Mouse (Mus musculus) heart, postnatal 25 days (tissue): ENCODE measurements around the gene Gna15. TPM values are rescaled to one million over a fixed set of nuclear protein-coding genes. Genes with fewer than 3 reads are reported as not detected.

ENCODE experiments used
- DNase-seq: peaks from one replicate; pipeline ENCODE4 v3.0.0; 2022; ENCODE audit warnings: low spot score
- intact Hi-C: fragments of 180-260 bp; cut with DNase I; formaldehyde crosslinking; loops from one replicate; pipeline ENCODE4 v1.15.1; 2025
- total RNA-seq, 2 experiments: library from RNA; stranded (reverse); gene quantifications; 2 replicates each; pipeline ENCODE4 v1.2.3; 2021

Gene Gna15
- total RNA-seq, result 1 to 10 TPM in 1 of 2 experiments, under 1 TPM in 1; 0.81 to 1.0 TPM

GRCm38 (mm10) chr10:81524051-81524605 lies at the start of gene Gna15:
Gene Gna15 (minus strand): TSS chr10:81524225.
- intact Hi-C loops, result no loop called here
- DNase-seq, result no peak

- intact Hi-C loops, result loop anchor here (2.0 kb wide), 1 partner anchor 32 kb away; no protein-coding TSS in a partner anchor
- peak; percentile 66 for DNase-seq
These were observed 49.0 kb upstream of the Gna15 start for GRCm38 (mm10) chr10:81572975-81573374.

GRCm38 (mm10) chr10:81572133-81572671 lies 48.2 kb upstream of the Gna15 start:
- intact Hi-C loops, result loop anchor here (2.0 kb wide), 1 partner anchor 33 kb away; no protein-coding TSS in a partner anchor
- no peak for DNase-seq

GRCm38 (mm10) chr10:81571501-81571876 lies 47.5 kb upstream of the Gna15 start:
- DNase-seq, result peak; percentile 99
- intact Hi-C loops, result no loop called here

- peak; percentile 86 for DNase-seq
- intact Hi-C loops, result no loop called here
These were observed 46.9 kb upstream of the Gna15 start for GRCm38 (mm10) chr10:81570831-81571500.

- DNase-seq, result no peak
- intact Hi-C loops, result no loop called here
These were observed 46.3 kb upstream of the Gna15 start for GRCm38 (mm10) chr10:81570238-81570800.

GRCm38 (mm10) chr10:81569507-81570237 lies 45.6 kb upstream of the Gna15 start:
- intact Hi-C loops, result no loop called here
- no peak for DNase-seq

GRCm38 (mm10) chr10:81568381-81569191 lies 44.6 kb upstream of the Gna15 start:
- intact Hi-C loops, result no loop called here
- DNase-seq, result no peak

GRCm38 (mm10) chr10:81565257-81566228 lies 41.5 kb upstream of the Gna15 start:
- intact Hi-C loops, result loop anchor here (2.0 kb wide), 1 partner anchor 39 kb away; no protein-coding TSS in a partner anchor
- no peak for DNase-seq

GRCm38 (mm10) chr10:81564734-81565133 lies 40.7 kb upstream of the Gna15 start:
- intact Hi-C loops, result loop anchor here (2.0 kb wide), 1 partner anchor 40 kb away; no protein-coding TSS in a partner anchor
- no peak for DNase-seq

GRCm38 (mm10) chr10:81564216-81564615 lies 40.2 kb upstream of the Gna15 start:
- DNase-seq, result peak; percentile 47
- intact Hi-C loops, result loop anchor here (2.0 kb wide), 1 partner anchor 41 kb away; no protein-coding TSS in a partner anchor

GRCm38 (mm10) chr10:81563481-81563880 lies 39.5 kb upstream of the Gna15 start:
- no peak for DNase-seq
- intact Hi-C loops, result no loop called here

GRCm38 (mm10) chr10:81562411-81562810 lies 38.4 kb upstream of the Gna15 start:
- intact Hi-C loops, result no loop called here
- DNase-seq, result no peak

- DNase-seq, result no peak
- intact Hi-C loops, result no loop called here
These were observed 36.9 kb upstream of the Gna15 start for GRCm38 (mm10) chr10:81560719-81561459.

GRCm38 (mm10) chr10:81559627-81560539 lies 35.9 kb upstream of the Gna15 start:
- intact Hi-C loops, result no loop called here
- peak; percentile 63 for DNase-seq

GRCm38 (mm10) chr10:81559163-81559626 lies 35.2 kb upstream of the Gna15 start, which contains the start of gene Aes:
Gene Aes (plus strand): TSS chr10:81559488.
- peak; percentile 69 for DNase-seq
- intact Hi-C loops, result no loop called here
